Mouse (Mus musculus) c-Kit-positive CD71-negative TER-119-negative erythroid progenitor cells, embryonic 14.5 days (primary cell): ENCODE data around the gene 1700123O20Rik.

Source experiments
- DNase-seq: peaks from one replicate; pipeline ENCODE4 v3.0.0-alpha.2; 2013; ENCODE audit warnings: low read depth

Gene 1700123O20Rik

GRCm38 (mm10) chr14:54678657-54679304 is 7.2 kb upstream of the 1700123O20Rik start:
- DNase-seq, result no peak

GRCm38 (mm10) chr14:54682396-54682795 is 3.6 kb upstream of the 1700123O20Rik start:
- no peak for DNase-seq

GRCm38 (mm10) chr14:54685471-54685870 is 545 bp upstream of the 1700123O20Rik start:
- DNase-seq, result no peak

GRCm38 (mm10) chr14:54686522-54687143 is 617 bp downstream of the 1700123O20Rik start, which contains the start of gene Acin1:
Acin1 (minus strand) TSS chr14:54686931.
- peak; percentile 98 for DNase-seq

- no peak for DNase-seq
These were observed 1.2 kb downstream of the 1700123O20Rik start for GRCm38 (mm10) chr14:54687251-54687650.

- DNase-seq, result no peak
These were observed 9.0 kb downstream of the 1700123O20Rik start for GRCm38 (mm10) chr14:54695042-54695441.

- no peak for DNase-seq
These were observed 10.7 kb downstream of the 1700123O20Rik start for GRCm38 (mm10) chr14:54696752-54697151.

GRCm38 (mm10) chr14:54698733-54699132 is 12.7 kb downstream of the 1700123O20Rik start, which contains the start of gene Gm29776:
Gm29776 (minus strand) TSS chr14:54698833.
- no peak for DNase-seq

- no peak for DNase-seq
These were observed 13.6 kb downstream of the 1700123O20Rik start for GRCm38 (mm10) chr14:54699586-54699985.

- peak; percentile 79 for DNase-seq
These were observed 15.3 kb downstream of the 1700123O20Rik start for GRCm38 (mm10) chr14:54701298-54701697.

GRCm38 (mm10) chr14:54703207-54703606 is 17.2 kb downstream of the 1700123O20Rik start:
- no peak for DNase-seq

- peak; percentile 87 for DNase-seq
These were observed 19.8 kb downstream of the 1700123O20Rik start for GRCm38 (mm10) chr14:54705844-54706243.

- DNase-seq, result no peak
These were observed 20.7 kb downstream of the 1700123O20Rik start for GRCm38 (mm10) chr14:54706589-54707320.

- DNase-seq, result no peak
These were observed 23.0 kb downstream of the 1700123O20Rik start for GRCm38 (mm10) chr14:54709054-54709453.

- DNase-seq, result no peak
These were observed 26.1 kb downstream of the 1700123O20Rik start, which contains the start of gene Cebpe for GRCm38 (mm10) chr14:54712074-54712473. Cebpe (minus strand) TSS chr14:54712174.

GRCm38 (mm10) chr14:54712861-54713260 is 26.8 kb downstream of the 1700123O20Rik start:
- DNase-seq, result no peak

- peak; percentile 91 for DNase-seq
These were observed 28.1 kb downstream of the 1700123O20Rik start for GRCm38 (mm10) chr14:54714121-54714520.

- DNase-seq, result no peak
These were observed 28.6 kb downstream of the 1700123O20Rik start for GRCm38 (mm10) chr14:54714617-54715081.

- DNase-seq, result no peak
These were observed 29.4 kb downstream of the 1700123O20Rik start for GRCm38 (mm10) chr14:54715402-54715801.

GRCm38 (mm10) chr14:54720041-54720440 is 34.0 kb downstream of the 1700123O20Rik start:
- no peak for DNase-seq

- no peak for DNase-seq
These were observed 34.8 kb downstream of the 1700123O20Rik start for GRCm38 (mm10) chr14:54720654-54721350.

- DNase-seq, result no peak
These were observed 35.7 kb downstream of the 1700123O20Rik start for GRCm38 (mm10) chr14:54721711-54722110.
